Mouse (Mus musculus): ENCODE measurements at regions not wholly inside any gene's neighbourhood (a gene's known extent, or its start where the extent isn't known, plus 50 kb on each side); places are given as distances from the start of the nearest gene placed in this dataset.

DNA sequence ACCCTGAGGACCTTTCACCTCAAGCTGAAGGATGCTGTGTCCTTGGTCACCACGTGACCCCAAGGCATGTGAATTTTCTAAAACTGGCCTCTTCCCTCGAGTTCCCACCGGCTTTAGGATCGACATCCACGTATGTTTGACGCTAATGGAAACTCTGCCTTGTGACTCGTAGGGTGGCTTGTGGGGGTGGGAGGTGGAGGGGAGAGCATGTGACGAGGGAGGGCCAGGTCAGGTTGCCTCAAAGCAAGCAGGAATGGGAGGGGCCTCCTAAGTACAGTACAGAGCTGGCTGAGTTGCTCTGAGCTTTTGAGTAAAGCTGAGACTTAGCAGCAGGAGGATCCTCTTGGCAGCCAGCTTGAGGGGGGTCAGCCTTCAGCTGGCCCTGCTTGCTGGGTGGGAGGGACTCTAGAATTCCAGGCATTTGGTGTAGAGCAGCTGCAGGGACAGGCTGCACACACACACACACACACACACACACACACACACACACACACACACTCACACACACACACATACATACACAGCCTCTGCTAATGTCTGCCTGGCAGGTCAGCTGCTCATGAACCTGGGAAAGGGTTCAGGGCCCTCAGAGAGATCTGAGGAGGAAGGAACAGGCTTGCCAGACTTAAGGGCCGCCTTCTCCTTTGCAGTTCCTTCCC is 78.5 kb downstream of the Sik1 start:
- peak; percentile 78 for DNase-seq (ENCODE audit: low spot score)

DNA sequence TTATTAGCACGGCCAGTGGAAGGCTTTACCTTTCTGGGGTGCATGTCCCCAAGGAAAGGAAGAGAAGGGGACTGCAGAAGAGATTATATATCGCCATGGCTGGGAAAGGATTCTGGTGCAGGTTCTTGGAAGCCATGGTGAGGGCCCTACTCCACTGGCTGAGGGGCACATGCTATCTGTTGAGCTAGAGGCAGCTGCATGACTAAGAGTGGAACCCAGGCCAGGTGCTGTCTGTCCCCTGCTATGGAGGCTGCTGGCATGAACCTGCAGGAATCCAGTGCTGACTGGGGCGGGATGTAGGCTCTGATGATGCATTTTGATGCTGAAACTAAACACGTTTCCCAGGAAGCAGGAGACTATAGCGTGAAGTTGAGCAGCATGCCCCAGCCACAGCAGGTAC is 77.9 kb downstream of the Sik1 start:
- DNase-seq (ENCODE audit: low spot score) = no peak

DNA sequence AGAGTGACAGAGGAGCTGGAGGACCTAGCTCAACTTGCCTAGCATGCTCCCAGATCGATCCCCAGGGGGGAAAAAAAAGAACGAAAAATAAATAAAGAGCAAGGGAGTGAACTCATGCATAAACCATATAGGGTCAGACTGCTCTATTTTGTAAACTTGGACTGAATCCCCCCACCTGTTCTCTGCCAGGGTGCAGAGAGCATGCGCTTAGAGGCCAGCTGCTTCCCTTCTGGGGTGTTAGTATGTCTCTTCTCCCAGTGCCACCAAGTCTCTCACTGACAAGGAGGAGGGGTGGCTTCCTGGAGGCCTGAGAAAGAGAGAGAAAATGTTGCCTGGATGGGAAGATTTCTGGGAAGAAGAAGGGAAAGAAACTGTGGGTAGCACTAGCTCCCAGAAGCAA is 76.1 kb downstream of the Sik1 start:
- DNase-seq (ENCODE audit: low spot score) = no peak

DNA sequence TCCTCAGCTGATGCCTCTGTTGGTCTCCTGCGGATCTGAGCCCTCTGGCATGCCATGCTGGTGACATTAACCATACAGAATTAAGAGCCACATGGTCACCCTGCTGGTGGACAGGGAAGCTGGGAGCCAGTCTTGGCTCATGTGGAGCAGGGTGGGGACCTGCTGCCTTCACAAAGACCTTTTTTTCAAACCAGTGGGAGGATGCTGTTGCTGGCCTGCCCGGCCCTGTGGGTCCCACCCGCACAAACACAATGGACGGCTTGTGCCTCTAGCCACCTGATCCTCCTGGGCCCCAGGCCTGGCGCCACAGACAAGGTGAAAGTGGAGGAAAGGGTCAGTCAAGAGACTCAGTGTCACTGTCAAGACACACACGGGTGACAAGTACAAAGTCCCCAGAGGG is 73.4 kb downstream of the Sik1 start:
- DNase-seq (ENCODE audit: low spot score) = no peak

DNA sequence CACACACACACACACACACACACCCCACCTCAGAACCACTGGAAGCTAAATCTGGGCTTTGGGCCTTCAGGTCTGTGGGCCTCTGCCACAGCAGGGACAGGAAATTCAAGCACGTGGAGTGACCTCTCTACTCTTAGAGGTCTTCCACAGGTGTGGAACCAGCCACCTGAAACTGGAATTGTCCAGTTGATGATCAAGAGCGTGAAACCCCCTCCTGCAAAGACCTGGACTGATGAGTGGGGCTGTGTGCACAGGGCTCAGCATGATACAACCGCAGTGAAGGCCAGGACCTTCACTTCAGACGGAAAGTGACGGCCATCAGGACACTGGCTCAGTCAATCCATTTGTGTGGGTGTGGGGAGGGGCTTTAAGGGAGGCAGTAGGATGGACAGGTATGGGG is 72.5 kb downstream of the Sik1 start:
- no peak for DNase-seq (ENCODE audit: low spot score)

DNA sequence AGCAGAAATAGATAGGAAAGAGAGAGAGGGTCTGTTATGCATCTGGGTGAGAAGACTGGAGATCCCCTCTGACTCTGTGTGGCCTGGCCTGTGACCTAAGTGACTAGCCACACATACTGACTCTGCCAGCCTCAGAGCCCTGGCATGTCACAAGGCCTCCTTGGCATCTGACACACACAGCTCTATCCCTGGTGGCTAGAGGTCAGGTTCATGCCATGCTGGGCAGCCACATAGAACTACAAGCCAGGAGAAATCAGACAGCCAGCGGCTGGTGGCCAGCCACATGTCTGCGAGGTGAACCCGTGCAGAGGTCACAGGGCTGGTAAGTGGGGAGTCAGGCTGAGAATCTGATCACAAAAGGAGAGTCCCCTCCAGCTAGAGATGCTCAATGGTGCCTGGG is 67.3 kb downstream of the Sik1 start:
- no peak for DNase-seq (ENCODE audit: low spot score)

DNA sequence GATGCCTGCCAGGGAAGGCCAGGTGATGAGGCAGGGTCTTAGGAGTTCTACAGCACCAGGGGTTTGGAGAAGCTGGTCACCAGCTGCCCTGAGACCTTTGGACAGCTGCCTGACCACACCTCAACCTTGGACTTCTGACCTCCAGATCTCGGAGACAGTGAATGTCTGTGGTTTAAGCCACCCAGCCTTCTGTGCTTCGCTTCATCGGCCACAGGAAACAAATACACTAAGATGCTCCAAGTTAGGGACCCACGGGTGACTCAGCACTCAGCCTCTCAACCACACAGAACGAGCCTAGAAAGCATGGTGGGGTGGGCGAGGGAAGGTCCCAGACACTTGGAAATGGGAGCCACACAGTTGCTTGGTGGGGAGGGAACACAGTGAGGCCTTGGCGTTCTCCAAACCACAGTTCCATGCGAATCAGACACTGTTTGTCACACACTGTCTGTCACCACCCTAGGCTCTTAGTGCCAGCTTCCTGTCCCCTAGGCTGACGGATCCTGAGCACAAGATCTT is 66.5 kb downstream of the Sik1 start:
- peak; percentile 37 for DNase-seq (ENCODE audit: low spot score)

DNA sequence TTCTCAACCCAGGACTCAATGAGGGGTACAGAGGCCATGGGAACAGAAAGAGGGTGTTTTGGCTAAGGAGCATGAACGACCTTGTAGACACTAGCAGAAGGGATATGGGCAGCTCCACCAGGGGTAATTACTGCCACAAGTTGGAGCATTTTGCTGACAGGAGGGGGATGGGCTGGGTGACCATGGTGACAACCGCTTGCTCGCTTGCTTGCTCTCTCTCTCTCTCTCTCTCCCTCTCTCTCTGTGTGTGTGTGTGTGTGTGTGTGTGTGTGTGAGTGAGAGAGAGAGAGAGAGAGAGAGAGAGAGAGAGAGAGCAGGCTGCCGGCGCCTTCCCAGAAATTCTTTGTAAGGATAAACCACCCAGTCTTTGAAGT is 65.7 kb downstream of the Sik1 start:
- peak; percentile 34 for DNase-seq (ENCODE audit: low spot score)

DNA sequence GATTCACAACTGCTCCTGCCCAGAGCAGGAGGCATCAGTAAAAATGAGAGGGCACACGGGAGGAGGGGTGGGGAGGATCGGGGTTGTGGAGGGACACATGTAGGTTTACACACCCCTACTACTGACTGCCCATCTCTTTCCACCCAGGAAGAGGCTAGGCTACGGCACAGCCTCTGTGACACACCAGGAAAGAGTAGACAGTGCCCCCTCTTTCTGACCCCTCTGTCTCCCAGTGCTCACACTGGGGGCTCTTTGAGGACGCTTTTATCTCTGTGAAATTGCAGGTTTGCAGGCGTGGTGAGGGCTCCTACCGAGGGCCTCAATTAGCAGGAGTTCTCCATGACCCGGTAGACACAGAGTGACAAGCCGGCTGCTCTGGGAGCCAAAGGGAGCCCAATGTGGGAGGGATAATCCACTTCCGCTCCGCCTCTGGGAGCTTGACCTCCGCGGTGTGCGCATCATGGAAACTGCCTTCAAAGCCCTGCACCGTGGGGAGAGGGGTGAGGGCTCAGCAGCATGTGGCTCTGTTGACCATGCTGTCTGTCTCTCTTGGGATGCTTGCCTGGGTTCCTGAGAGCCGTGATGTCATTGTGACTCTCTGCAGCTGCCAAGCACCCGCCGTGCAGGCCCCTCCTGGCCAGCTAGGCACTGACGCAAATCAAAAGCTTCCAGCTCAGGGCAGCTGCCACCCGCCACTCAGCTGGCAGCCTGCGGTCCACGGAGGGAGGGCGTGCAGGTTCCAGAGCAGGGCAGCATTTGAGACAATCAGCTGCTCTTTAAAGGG is 65.1 kb downstream of the Sik1 start:
- DNase-seq (ENCODE audit: low spot score) = peak; percentile 17

DNA sequence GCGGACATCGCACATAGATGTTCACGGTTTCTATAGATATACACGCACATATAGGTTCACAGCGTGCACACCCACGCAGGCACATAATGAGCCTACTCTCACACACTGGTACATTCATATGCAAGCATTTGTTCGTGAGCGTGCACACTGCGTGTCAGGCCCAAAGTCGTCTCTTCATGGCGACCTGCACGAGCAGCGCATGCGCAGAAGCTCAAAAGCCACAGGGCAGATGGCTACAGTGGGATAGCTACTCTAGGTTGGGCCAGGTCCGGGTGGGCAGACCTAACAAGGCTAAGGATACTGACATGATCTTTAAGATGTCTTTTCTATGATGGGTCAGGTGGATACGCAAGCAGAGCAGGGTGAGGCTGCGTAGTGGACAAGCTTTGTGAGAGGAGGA is 63.9 kb downstream of the Sik1 start:
- DNase-seq (ENCODE audit: low spot score) = no peak

DNA sequence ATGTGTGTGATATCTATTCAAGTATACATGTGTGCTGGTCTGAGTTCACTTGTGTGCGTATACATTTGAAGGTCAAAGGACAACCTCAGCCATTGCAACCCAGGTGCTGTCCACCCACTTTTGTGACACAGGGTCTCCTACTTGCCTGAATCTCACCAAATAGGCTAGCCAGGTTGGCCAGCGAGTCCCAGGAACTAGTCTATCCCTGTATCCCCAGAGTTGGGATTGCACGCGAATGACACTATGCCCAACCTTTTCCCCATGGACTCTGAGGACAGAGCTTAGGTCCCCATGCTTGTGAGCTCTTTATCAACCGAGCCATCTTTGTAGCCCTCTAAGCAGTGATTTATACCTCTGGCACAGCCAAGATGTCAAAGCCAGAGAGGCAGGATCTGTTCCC is 62.6 kb downstream of the Sik1 start:
- DNase-seq (ENCODE audit: low spot score) = no peak

DNA sequence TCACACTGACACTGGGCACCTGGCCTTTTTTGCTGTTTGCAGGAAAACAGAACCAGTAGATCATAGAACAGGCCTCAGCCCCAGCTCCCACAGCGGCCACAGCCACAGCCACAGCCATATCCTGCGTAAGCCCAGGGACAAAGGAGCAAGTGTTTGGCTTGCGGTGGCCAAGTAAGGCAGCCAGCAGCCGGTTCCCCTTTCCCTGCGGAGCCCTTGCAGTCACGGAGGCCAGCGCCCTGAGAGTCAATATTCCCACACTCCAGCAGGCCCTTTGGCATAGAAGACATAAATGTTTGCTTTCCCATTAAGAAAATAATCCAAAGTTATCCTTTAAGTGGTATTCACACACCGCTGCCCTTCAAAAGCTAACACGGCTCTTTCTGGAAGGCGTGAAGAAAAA is 62.1 kb downstream of the Sik1 start:
- DNase-seq (ENCODE audit: low spot score) = no peak

DNA sequence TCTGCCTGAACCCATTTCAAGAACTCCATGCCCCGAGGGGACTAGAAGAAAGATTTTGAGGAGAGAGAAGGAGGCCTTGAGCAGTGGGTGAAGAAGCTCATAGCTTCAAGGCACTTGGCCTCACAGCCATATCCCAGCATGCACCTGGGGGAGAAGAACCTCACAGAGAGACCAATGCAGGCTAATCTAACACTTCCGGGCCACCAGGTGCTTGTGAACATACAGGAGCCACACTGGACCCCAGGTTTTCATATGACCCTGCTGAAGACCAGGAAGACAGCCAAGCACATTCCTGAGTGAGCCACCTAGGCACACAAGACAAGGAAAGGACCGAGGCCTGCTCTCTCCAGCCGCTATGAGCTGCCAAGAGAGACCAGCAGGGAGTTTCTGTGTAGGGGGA is 61.6 kb downstream of the Sik1 start:
- DNase-seq (ENCODE audit: low spot score) = no peak
